8 mouse cellular contexts compared by ENCODE assay signal in genomic region chr7:45461326-45461725, GRCm38 (mm10). TPM values are rescaled to one million over a fixed set of nuclear protein-coding genes. Genes with fewer than 3 reads are reported as not detected.
DNase-seq lines count a peak whose midpoint lies in the region; ATAC-seq lines count a peak whose summit lies in the region.

No protein-coding gene starts in this region.

- no peak for DNase-seq in heart, postnatal 10 days
- peak; percentile 69 for DNase-seq in MN1 (ENCODE audit: low spot score)
- DNase-seq in hindbrain, embryonic 11.5 days (ENCODE audit: low spot score) = no peak
- DNase-seq in midbrain, embryonic 11.5 days (ENCODE audit: low spot score, missing footprints) = no peak
- DNase-seq in thymus, postnatal 14 days = no peak
- no peak for DNase-seq in right cerebral cortex, postnatal 25 days

- H3K4me2 ChIP-seq in heart, embryonic 13.5 days = peak overlapping the region; percentile 69
- no peak overlapping the region for H3K4me2 ChIP-seq in hindbrain, embryonic 11.5 days (replicated peaks; ENCODE audit: low read depth, low read length)
- no peak overlapping the region for H3K4me2 ChIP-seq in midbrain, embryonic 11.5 days

- peak overlapping the region; percentile 80 for H3K9ac ChIP-seq in heart, embryonic 13.5 days
- no peak overlapping the region; the same call in 1 of the 2 replicates for H3K9ac ChIP-seq in hindbrain, embryonic 11.5 days (ENCODE audit: low read depth, low read length)
- H3K9ac ChIP-seq in midbrain, embryonic 11.5 days (ENCODE audit: low read length) = no peak overlapping the region

- H3K27ac ChIP-seq in heart, embryonic 13.5 days (replicated peaks) = peak overlapping the region; percentile 96
- peak overlapping the region; percentile 84 for H3K27ac ChIP-seq in hindbrain, embryonic 11.5 days (ENCODE audit: low read depth, low read length)
- H3K27ac ChIP-seq in midbrain, embryonic 11.5 days (ENCODE audit: low read depth, low read length) = peak overlapping the region; percentile 60

- peaks cover 64% of the 10 kb centered on the region for H3K36me3 ChIP-seq in heart, embryonic 13.5 days
- peaks cover 11% of the 10 kb centered on the region; the same call in 1 of the 2 replicates for H3K36me3 ChIP-seq in hindbrain, embryonic 11.5 days (ENCODE audit: control insufficient read depth, insufficient read depth, low read length)
- peaks cover 20% of the 10 kb centered on the region for H3K36me3 ChIP-seq in midbrain, embryonic 11.5 days (ENCODE audit: control insufficient read depth, insufficient read depth, low read length)

- no peaks in the 10 kb centered on the region for H3K9me3 ChIP-seq in heart, embryonic 13.5 days
- H3K9me3 ChIP-seq in hindbrain, embryonic 11.5 days (ENCODE audit: control insufficient read depth, low read length) = no peaks in the 10 kb centered on the region
- H3K9me3 ChIP-seq in midbrain, embryonic 11.5 days (ENCODE audit: control insufficient read depth, low read length) = no peaks in the 10 kb centered on the region

- H3K4me1 ChIP-seq in heart, embryonic 13.5 days = peaks cover 57% of the 10 kb centered on the region
- H3K4me1 ChIP-seq in hindbrain, embryonic 11.5 days (replicated peaks; ENCODE audit: control insufficient read depth, insufficient read depth, low read length) = peaks cover 19% of the 10 kb centered on the region
- H3K4me1 ChIP-seq in midbrain, embryonic 11.5 days (ENCODE audit: control insufficient read depth, insufficient read depth, low read length) = peaks cover 34% of the 10 kb centered on the region

- 50% methylated on average over 5 of the region's 5 CpGs for WGBS in heart, embryonic 13.5 days
- WGBS in hindbrain, embryonic 11.5 days = 64% methylated on average over 5 of the region's 5 CpGs
- WGBS in midbrain, embryonic 11.5 days = 65% methylated on average over 5 of the region's 5 CpGs

- no peak for ATAC-seq in heart, embryonic 13.5 days (ENCODE audit: extremely low read depth, insufficient number of reproducible peaks, low FRiP score, low TSS enrichment)
- no peak for ATAC-seq in hindbrain, embryonic 11.5 days (ENCODE audit: low FRiP score)
- ATAC-seq in midbrain, embryonic 11.5 days (ENCODE audit: low FRiP score) = no peak
- ATAC-seq in granulocyte monocyte progenitor cell, adult 5-6 weeks (replicated peaks; ENCODE audit: poor library complexity, severe bottlenecking) = no peak

- no peaks in the 10 kb centered on the region for H3K27me3 ChIP-seq in heart, embryonic 13.5 days (replicated peaks)
- H3K27me3 ChIP-seq in hindbrain, embryonic 11.5 days (ENCODE audit: control insufficient read depth, insufficient read depth, low read length) = no peaks in the 10 kb centered on the region
- no peaks in the 10 kb centered on the region for H3K27me3 ChIP-seq in midbrain, embryonic 11.5 days (ENCODE audit: control insufficient read depth, insufficient read depth, low read length)

- peak overlapping the region; percentile 93 for H3K4me3 ChIP-seq in heart, embryonic 13.5 days
- H3K4me3 ChIP-seq in hindbrain, embryonic 11.5 days (ENCODE audit: low read depth, low read length) = no peak overlapping the region
- no peak overlapping the region for H3K4me3 ChIP-seq in midbrain, embryonic 11.5 days (ENCODE audit: low read depth, low read length)

- intact Hi-C loops in heart, postnatal 10 days (cut with DNase I) = no loop called here

RNA-seq across cellular contexts. Expression of gene Ftl1, which starts 1.6 kb away (rescaled TPM):
- polyA plus RNA-seq in heart, embryonic 13.5 days (2015; fragmentation: Nextera tagmentation; extraction: Ambion mirVana) = 5,089 and 5,516 TPM in 2 replicates
- total RNA-seq in heart, postnatal 10 days (2021) = 100 to 1,000 TPM; 232 to 268 TPM
- polyA plus RNA-seq in hindbrain, embryonic 11.5 days (2014; fragmentation: Nextera tagmentation; extraction: Ambion mirVana) = 5,748 and 5,943 TPM in 2 replicates
- polyA plus RNA-seq in midbrain, embryonic 11.5 days (2014; fragmentation: Nextera tagmentation; extraction: Ambion mirVana) = 5,242 and 5,528 TPM in 2 replicates
- total RNA-seq in granulocyte monocyte progenitor cell, adult 5-6 weeks (2014; fragmentation: Nextera tagmentation) = 1,113 and 1,886 TPM in 2 replicates
- total RNA-seq in granulocyte monocyte progenitor cell, adult 5-6 weeks (2017) = 1,040 and 1,064 TPM in 2 replicates

RNA-seq across cellular contexts. Expression of gene Bax, which starts 5.4 kb away (rescaled TPM):
- 124 and 139 TPM in 2 replicates for polyA plus RNA-seq in heart, embryonic 13.5 days (2015; fragmentation: Nextera tagmentation; extraction: Ambion mirVana)
- 10 to 100 TPM; 44.5 to 45.8 TPM for total RNA-seq in heart, postnatal 10 days (2021)
- polyA plus RNA-seq in hindbrain, embryonic 11.5 days (2014; fragmentation: Nextera tagmentation; extraction: Ambion mirVana) = 128 and 196 TPM in 2 replicates
- 169 and 201 TPM in 2 replicates for polyA plus RNA-seq in midbrain, embryonic 11.5 days (2014; fragmentation: Nextera tagmentation; extraction: Ambion mirVana)
- total RNA-seq in granulocyte monocyte progenitor cell, adult 5-6 weeks (2014; fragmentation: Nextera tagmentation) = 39.3 and 51.9 TPM in 2 replicates
- total RNA-seq in granulocyte monocyte progenitor cell, adult 5-6 weeks (2017) = 28.7 and 34.2 TPM in 2 replicates

RNA-seq across cellular contexts. Expression of gene Tulp2, which starts 20.4 kb away (rescaled TPM):
- polyA plus RNA-seq in heart, embryonic 13.5 days (2015; fragmentation: Nextera tagmentation; extraction: Ambion mirVana) = 0.74 and 1.0 TPM in 2 replicates
- total RNA-seq in heart, postnatal 10 days (2021) = not detected
- 0.40 and 0.54 TPM in 2 replicates for polyA plus RNA-seq in hindbrain, embryonic 11.5 days (2014; fragmentation: Nextera tagmentation; extraction: Ambion mirVana)
- 0.15 TPM in 1 of 2 replicates, not detected in the other for polyA plus RNA-seq in midbrain, embryonic 11.5 days (2014; fragmentation: Nextera tagmentation; extraction: Ambion mirVana)
- total RNA-seq in granulocyte monocyte progenitor cell, adult 5-6 weeks (2014; fragmentation: Nextera tagmentation) = not detected in 2 replicates
- not detected in 2 replicates for total RNA-seq in granulocyte monocyte progenitor cell, adult 5-6 weeks (2017)

RNA-seq across cellular contexts. Expression of gene Ruvbl2, which starts 23.4 kb away (rescaled TPM):
- 80.6 and 85.6 TPM in 2 replicates for polyA plus RNA-seq in heart, embryonic 13.5 days (2015; fragmentation: Nextera tagmentation; extraction: Ambion mirVana)
- total RNA-seq in heart, postnatal 10 days (2021) = 10 to 100 TPM; 30.4 to 30.7 TPM
- 168 and 178 TPM in 2 replicates for polyA plus RNA-seq in hindbrain, embryonic 11.5 days (2014; fragmentation: Nextera tagmentation; extraction: Ambion mirVana)
- 168 and 171 TPM in 2 replicates for polyA plus RNA-seq in midbrain, embryonic 11.5 days (2014; fragmentation: Nextera tagmentation; extraction: Ambion mirVana)
- 90.0 and 147 TPM in 2 replicates for total RNA-seq in granulocyte monocyte progenitor cell, adult 5-6 weeks (2014; fragmentation: Nextera tagmentation)
- 191 and 250 TPM in 2 replicates for total RNA-seq in granulocyte monocyte progenitor cell, adult 5-6 weeks (2017)

RNA-seq across cellular contexts. Expression of gene Gm45808, which starts 25.3 kb away (rescaled TPM):
- polyA plus RNA-seq in heart, embryonic 13.5 days (2015; fragmentation: Nextera tagmentation; extraction: Ambion mirVana) = not detected in 2 replicates
- 1 to 10 TPM; 2.2 to 2.5 TPM for total RNA-seq in heart, postnatal 10 days (2021)
- not detected in 2 replicates for polyA plus RNA-seq in hindbrain, embryonic 11.5 days (2014; fragmentation: Nextera tagmentation; extraction: Ambion mirVana)
- not detected in 2 replicates for polyA plus RNA-seq in midbrain, embryonic 11.5 days (2014; fragmentation: Nextera tagmentation; extraction: Ambion mirVana)
- not detected in 2 replicates for total RNA-seq in granulocyte monocyte progenitor cell, adult 5-6 weeks (2014; fragmentation: Nextera tagmentation)
- not detected in 2 replicates for total RNA-seq in granulocyte monocyte progenitor cell, adult 5-6 weeks (2017)
